ENCODE assay signal across 8 mouse cellular contexts in the genomic region with DNA sequence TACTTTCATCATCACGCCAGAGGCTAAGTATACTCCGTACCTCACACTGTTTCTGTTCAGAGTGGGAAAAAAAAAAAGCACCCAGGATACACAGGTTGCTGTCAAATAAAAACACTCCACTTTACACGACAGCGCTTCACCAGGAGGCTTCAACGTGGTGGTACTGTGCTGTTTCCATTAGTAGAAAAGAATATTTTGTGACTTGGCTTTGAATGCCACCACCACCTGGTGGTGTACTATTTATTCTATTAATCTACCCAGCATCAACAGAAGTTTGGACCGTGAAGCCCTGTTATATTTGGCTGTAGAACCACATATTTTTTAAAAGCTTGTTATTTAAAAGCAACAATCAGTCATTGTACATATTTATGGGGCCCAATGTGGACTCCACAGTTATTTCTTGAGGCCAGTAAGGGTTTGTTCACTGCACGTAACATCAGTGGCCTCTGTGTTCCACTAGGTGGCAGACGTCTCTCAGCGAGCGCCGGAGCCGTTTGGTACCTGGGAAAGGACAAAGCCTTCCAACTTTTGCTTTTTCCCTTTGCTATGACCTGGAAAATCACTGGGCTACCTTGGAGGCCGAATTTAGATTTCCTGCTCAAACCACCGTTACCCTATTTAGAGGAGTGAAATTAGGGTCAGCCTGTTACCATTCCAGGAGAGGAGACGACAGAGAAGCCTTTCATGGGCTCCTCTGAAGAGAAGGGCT. TPM values are rescaled to one million over a fixed set of nuclear protein-coding genes. Genes with fewer than 3 reads are reported as not detected.
DNase-seq lines count a peak whose midpoint lies in the region; ATAC-seq and TF ChIP-seq lines count a peak whose summit lies in the region.

No protein-coding gene starts in this region.

- H3K9me3 ChIP-seq in midbrain, embryonic 14.5 days (ENCODE audit: control insufficient read depth, low read length) = no peaks in the 10 kb centered on the region

- TF ChIP-seq POLR2A in cortical plate, adult 2 months (IDR thresholded peaks at IDR 0.05; ENCODE audit: extremely low read depth, insufficient read depth, low read length) = no peak
- no peak for TF ChIP-seq POLR2A in kidney, adult 2 months (IDR thresholded peaks at IDR 0.05; ENCODE audit: low read depth, low read length)
- TF ChIP-seq POLR2A in small intestine, adult 2 months (IDR thresholded peaks at IDR 0.05; ENCODE audit: low read depth, low read length) = no peak

- H3K27ac ChIP-seq in cortical plate, adult 2 months (ENCODE audit: insufficient read depth, low read length) = no peak overlapping the region
- H3K27ac ChIP-seq in kidney, adult 2 months (ENCODE audit: insufficient read depth, low read depth, low read length) = no peak overlapping the region
- no peak overlapping the region for H3K27ac ChIP-seq in midbrain, embryonic 14.5 days (replicated peaks; ENCODE audit: low read depth, low read length)
- no peak overlapping the region for H3K27ac ChIP-seq in small intestine, adult 2 months (ENCODE audit: insufficient read depth, low read depth, low read length)

- 22% methylated on average over 15 of the region's 15 CpGs for WGBS in kidney, adult 2 months
- WGBS in midbrain, embryonic 14.5 days = 30% methylated on average over 15 of the region's 15 CpGs
- WGBS in small intestine, adult 2 months = 29% methylated on average over 15 of the region's 15 CpGs

- no peaks in the 10 kb centered on the region for H3K36me3 ChIP-seq in kidney, adult 2 months (ENCODE audit: control insufficient read depth, insufficient read depth, low read length)
- peaks cover 4% of the 10 kb centered on the region for H3K36me3 ChIP-seq in midbrain, embryonic 14.5 days (ENCODE audit: control insufficient read depth, insufficient read depth, low read length)
- peaks cover 14% of the 10 kb centered on the region for H3K36me3 ChIP-seq in small intestine, adult 2 months (ENCODE audit: control insufficient read depth, insufficient read depth, low read length)

- no peak overlapping the region for H3K4me2 ChIP-seq in midbrain, embryonic 14.5 days (ENCODE audit: low read length)

- DNase-seq in 3134 (ENCODE audit: extremely low read depth, insufficient read length, low spot score) = peak; percentile 39
- DNase-seq in adipocyte (ENCODE audit: low spot score) = peak; percentile 83
- peak; percentile 9 to 32 for DNase-seq in gastrocnemius, adult 8-10 months (ENCODE audit: low spot score in 2 of 2)
- DNase-seq in kidney, adult 2 months = peak; percentile 78
- peak; percentile 69 for DNase-seq in left cerebral cortex, postnatal 4 days
- peak; percentile 91 for DNase-seq in midbrain, embryonic 14.5 days

- no peak overlapping the region for H3K4me3 ChIP-seq in cortical plate, adult 2 months (ENCODE audit: insufficient read depth, low read length)
- H3K4me3 ChIP-seq in kidney, adult 2 months (ENCODE audit: insufficient read depth, low read depth, low read length) = no peak overlapping the region
- H3K4me3 ChIP-seq in midbrain, embryonic 14.5 days (replicated peaks; ENCODE audit: low read depth, low read length) = no peak overlapping the region
- no peak overlapping the region for H3K4me3 ChIP-seq in small intestine, adult 2 months (ENCODE audit: low read depth, low read length)

- no peaks in the 10 kb centered on the region for H3K27me3 ChIP-seq in kidney, adult 2 months (replicated peaks; ENCODE audit: control insufficient read depth, insufficient read depth, low read length)
- H3K27me3 ChIP-seq in midbrain, embryonic 14.5 days (ENCODE audit: control insufficient read depth, insufficient read depth, low read length) = no peaks in the 10 kb centered on the region
- no peaks in the 10 kb centered on the region for H3K27me3 ChIP-seq in small intestine, adult 2 months (ENCODE audit: control insufficient read depth, insufficient read depth, low read length)

- peak; percentile 91 for TF ChIP-seq CTCF in cortical plate, adult 2 months (IDR thresholded peaks at IDR 0.05; ENCODE audit: extremely low read depth, insufficient read depth, low read length)
- peak; percentile 86 for TF ChIP-seq CTCF in kidney, adult 2 months (conservative IDR thresholded peaks at IDR 0.05; ENCODE audit: insufficient read depth, insufficient read length, low read depth, low read length)
- TF ChIP-seq CTCF in small intestine, adult 2 months (IDR thresholded peaks at IDR 0.05; ENCODE audit: extremely low read depth, insufficient read length, insufficient replicate concordance, low read depth, low read length) = peak; percentile 80; the same call in 1 of the 2 replicates

- H3K4me1 ChIP-seq in cortical plate, adult 2 months (ENCODE audit: control insufficient read depth, insufficient read depth, low read length) = no peaks in the 10 kb centered on the region; the same call in 1 of the 2 replicates
- no peaks in the 10 kb centered on the region for H3K4me1 ChIP-seq in kidney, adult 2 months (ENCODE audit: control insufficient read depth, insufficient read depth, low read length)
- H3K4me1 ChIP-seq in midbrain, embryonic 14.5 days (ENCODE audit: control insufficient read depth, insufficient read depth, low read length) = no peaks in the 10 kb centered on the region
- no peaks in the 10 kb centered on the region for H3K4me1 ChIP-seq in small intestine, adult 2 months (ENCODE audit: control insufficient read depth, insufficient read depth, insufficient read length, low read length)

- peak; percentile 71; the same call in 1 of the 2 replicates for ATAC-seq in midbrain, embryonic 14.5 days (ENCODE audit: low FRiP score, low TSS enrichment)

- intact Hi-C loops in left cerebral cortex, postnatal 4 days (cut with DNase I) = loop anchor here (2.0 to 5.0 kb wide), 2 partner anchors 171 to 320 kb away; a partner anchor contains a TSS

- no peak overlapping the region for H3K9ac ChIP-seq in midbrain, embryonic 14.5 days (replicated peaks; ENCODE audit: low read length)

RNA-seq across cellular contexts. Expression of a gene that starts 48.3 kb away (rescaled TPM):
- 1.7 and 1.8 TPM in 2 replicates for polyA plus RNA-seq in cortical plate, adult 2 months (2012; rRNA removed)
- total RNA-seq in gastrocnemius, adult 8-10 months (2022) = 1 to 10 TPM; 1.1 to 1.8 (median 1.8) TPM
- polyA plus RNA-seq in kidney, adult 2 months (2012; rRNA removed) = 1.6 and 1.9 TPM in 2 replicates
- 1 to 10 TPM; 2.9 to 4.6 TPM for total RNA-seq in left cerebral cortex, postnatal 4 days (2021)
- polyA plus RNA-seq in midbrain, embryonic 14.5 days (2014; fragmentation: Nextera tagmentation; extraction: Ambion mirVana) = 3.0 and 7.5 TPM in 2 replicates
- 18.4 and 67.3 TPM in 2 replicates for polyA plus RNA-seq in small intestine, adult 2 months (2012; rRNA removed)

Comparison
In these comparisons a context has a peak if more than half of its experiments do, and no peak if none do; other contexts are left out.
1. DNase-seq: peak in every context shown above with its lines; median percentile 91 in midbrain, embryonic 14.5 days; 83 in adipocyte; 78 in kidney, adult 2 months; 69 in left cerebral cortex, postnatal 4 days; 39 in 3134; 20 in gastrocnemius, adult 8-10 months.